Mouse (Mus musculus) heart, postnatal 0 days (tissue): Measurements from ENCODE around the gene Cfap44. TPM values are rescaled to one million over a fixed set of nuclear protein-coding genes. Genes with fewer than 3 reads are reported as not detected.

ENCODE experiments used
- ATAC-seq: fragments of 200-750 bp; cut with Nextera tagmentation; 2 replicates; pipeline ENCODE4 v1.8.0; 2017; ENCODE audit warnings: low read depth, moderate number of reproducible peaks, moderate library complexity; ENCODE audit not compliant: insufficient read depth
- DNase-seq: peaks from one replicate; pipeline ENCODE4 v3.0.0-alpha.2; 2016; ENCODE audit warnings: low spot score
- H3K27ac ChIP-seq: fragments of 300-500 bp; sonication (generic); 2 replicates; pipeline ENCODE4 v1.5.1; 2014; ENCODE audit warnings: low read depth, mild to moderate bottlenecking
- H3K27me3 ChIP-seq: fragments of 300-500 bp; sonication (generic); 2 replicates; pipeline ENCODE4 v1.6.1; 2014; ENCODE audit warnings: low read length, mixed read lengths; ENCODE audit not compliant: control insufficient read depth, insufficient read depth
- H3K36me3 ChIP-seq: fragments of 300-500 bp; sonication (generic); replicated peaks from 2 replicates; pipeline ENCODE4 v1.6.1; 2014; ENCODE audit warnings: low read length, mixed read lengths; ENCODE audit not compliant: control insufficient read depth, insufficient read depth
- H3K4me1 ChIP-seq: fragments of 300-500 bp; sonication (generic); 2 replicates; pipeline ENCODE4 v1.6.1; 2014; ENCODE audit warnings: antibody characterized with exemption; ENCODE audit not compliant: control insufficient read depth, insufficient read depth
- H3K4me2 ChIP-seq: fragments of 300-500 bp; sonication (generic); 2 replicates; pipeline ENCODE4 v1.6.1; 2014; ENCODE audit warnings: low read depth, mild to moderate bottlenecking, low read length, moderate library complexity
- H3K4me3 ChIP-seq: fragments of 300-500 bp; sonication (generic); 2 replicates; pipeline ENCODE4 v1.5.1; 2014; ENCODE audit warnings: low read depth, low read length
- H3K9ac ChIP-seq: fragments of 300-500 bp; sonication (generic); replicated peaks from 2 replicates; pipeline ENCODE4 v1.6.1; 2014; ENCODE audit warnings: low read depth, low read length, mixed read lengths
- H3K9me3 ChIP-seq: fragments of 300-500 bp; sonication (generic); replicated peaks from 2 replicates; pipeline ENCODE4 v1.6.1; 2016; ENCODE audit warnings: low read length; ENCODE audit not compliant: control insufficient read depth
- CTCF ChIP-seq: IDR thresholded peaks from 2 replicates; pipeline ENCODE4 v1.5.1; 2016; ENCODE audit warnings: antibody characterized with exemption, control low read depth, low read depth
- EP300 ChIP-seq: IDR thresholded peaks from 2 replicates; pipeline ENCODE4 v1.6.1; 2016; ENCODE audit warnings: antibody characterized with exemption, low read depth
- WGBS: fragments of 180-500 bp; shearing (Covaris S2); extraction: QIAGEN DNeasy Blood & Tissue Kit; methylation state at CpG from one replicate; pipeline ENCODE4 v1.1.7; 2014; 5-methylcytosine and 5-hydroxymethylcytosine counted together
- polyA plus RNA-seq: library from polyadenylated mRNA; unstranded; fragments of >200 nt; fragmentation: Nextera tagmentation; extraction: Ambion mirVana; gene quantifications from 2 replicates; pipeline ENCODE4 v1.2.1, GENCODE M21; 2015
- total RNA-seq: library from RNA; depleted of rRNA; stranded (reverse); fragments of >200 nt; gene quantifications from 2 replicates; pipeline ENCODE4 v1.2.3, GENCODE M21; 2014; ENCODE audit warnings: low replicate concordance; rRNA removed

The Cfap44 gene
- total and polyA plus RNA-seq, 2 experiments from 2014 or later, result not detected

DNA sequence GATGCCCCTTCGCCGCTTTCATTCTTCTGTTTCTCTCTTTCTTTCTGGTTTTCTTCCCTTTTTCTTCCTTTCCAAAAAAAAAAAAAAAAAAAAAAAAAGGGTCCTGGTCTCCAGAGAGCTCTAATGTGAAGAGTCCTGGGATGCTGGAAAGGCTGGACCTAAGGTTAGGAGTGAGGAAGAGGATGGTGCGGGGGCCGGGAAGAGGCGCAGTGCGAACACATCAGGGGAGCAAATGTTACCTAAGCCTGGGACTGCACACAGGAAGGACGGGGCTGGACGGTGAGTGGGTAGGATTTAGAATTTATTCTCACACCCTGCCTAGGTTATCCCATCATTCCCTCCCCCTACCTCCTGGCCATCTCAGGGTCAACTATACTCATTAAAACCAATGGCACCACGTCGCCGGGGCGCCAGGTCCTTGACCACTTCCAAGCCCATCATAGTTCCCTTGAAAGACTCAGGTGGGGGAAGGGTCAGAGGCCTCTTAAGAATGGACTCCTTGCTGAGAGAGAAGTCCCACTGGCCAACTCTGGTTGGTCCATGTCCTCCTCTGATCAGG is 136.7 kb downstream of the Cfap44 start:
- WGBS, result 58% methylated on average over 12 of the region's 12 CpGs
- H3K27me3 ChIP-seq, result no peaks in the 10 kb centered on the region
- no peaks in the 10 kb centered on the region for H3K9me3 ChIP-seq
- ATAC-seq (no peak), DNase-seq (no peak)
- H3K4me1 ChIP-seq, result 0 out of 2 replicates have a peak, but pooled peaks cover 9% of the 10 kb centered on the region
- H3K36me3 ChIP-seq, result no peaks in the 10 kb centered on the region
- H3K4me3 ChIP-seq, result peak overlapping the region; percentile 13; the same call in 1 of the 2 replicates
- H3K9ac ChIP-seq, result no peak overlapping the region
- TF ChIP-seq EP300 (no peak), CTCF (no peak)
- H3K27ac ChIP-seq, result no peak overlapping the region
- H3K4me2 ChIP-seq, result peak overlapping the region; percentile 49; the same call in 1 of the 2 replicates

Other genes with a start within 250 kb of the Cfap44 start
- 9.6 and 9.9 TPM in 2 replicates for gene Usf3, start 221.6 kb upstream of the Cfap44 start, total RNA-seq
- gene Usf3, start 221.6 kb upstream of the Cfap44 start, polyA plus RNA-seq, result 1.1 and 1.4 TPM in 2 replicates
- 0.39 TPM in 1 of 2 replicates, not detected in the other for gene Sidt1, start 61.6 kb upstream of the Cfap44 start, total RNA-seq
- gene Sidt1, start 61.6 kb upstream of the Cfap44 start, polyA plus RNA-seq, result 0.05 and 0.10 TPM in 2 replicates
- 8.4 and 13.5 TPM in 2 replicates for gene Spice1, start 47.7 kb upstream of the Cfap44 start, total RNA-seq
- gene Spice1, start 47.7 kb upstream of the Cfap44 start, polyA plus RNA-seq, result 6.0 and 8.5 TPM in 2 replicates
- gene Boc, start 164.1 kb downstream of the Cfap44 start, total RNA-seq, result 9.8 TPM in 2 replicates
- gene Boc, start 164.1 kb downstream of the Cfap44 start, polyA plus RNA-seq, result 2.6 and 3.1 TPM in 2 replicates